Mouse (Mus musculus): ENCODE results near the gene Gpatch4.

- TF ChIP-seq TAL1 (IDR thresholded peaks at IDR 0.05; ENCODE audit: low read length) (no peak), GATA1 (IDR thresholded peaks at IDR 0.05; ENCODE audit: low read length) (no peak)
Observed at GRCm38 (mm10) chr3:88082663-88083062, 39.8 kb downstream of the Gpatch4 start.
